Mouse (Mus musculus) thymus, postnatal 36 days (tissue): ENCODE results near the gene Zfp811.
"Not testable (repeated sequence)": the region's sequence is repeated elsewhere in the genome, so short reads cannot be mapped to it uniquely, and the experiment has no call there.

Source experiments
- DNase-seq, 2 experiments: peaks; one replicate each; pipeline ENCODE4 v3.0.0; 2022; ENCODE audit warnings: mixed read lengths in 2 of 2

Zfp811 gene

DNA sequence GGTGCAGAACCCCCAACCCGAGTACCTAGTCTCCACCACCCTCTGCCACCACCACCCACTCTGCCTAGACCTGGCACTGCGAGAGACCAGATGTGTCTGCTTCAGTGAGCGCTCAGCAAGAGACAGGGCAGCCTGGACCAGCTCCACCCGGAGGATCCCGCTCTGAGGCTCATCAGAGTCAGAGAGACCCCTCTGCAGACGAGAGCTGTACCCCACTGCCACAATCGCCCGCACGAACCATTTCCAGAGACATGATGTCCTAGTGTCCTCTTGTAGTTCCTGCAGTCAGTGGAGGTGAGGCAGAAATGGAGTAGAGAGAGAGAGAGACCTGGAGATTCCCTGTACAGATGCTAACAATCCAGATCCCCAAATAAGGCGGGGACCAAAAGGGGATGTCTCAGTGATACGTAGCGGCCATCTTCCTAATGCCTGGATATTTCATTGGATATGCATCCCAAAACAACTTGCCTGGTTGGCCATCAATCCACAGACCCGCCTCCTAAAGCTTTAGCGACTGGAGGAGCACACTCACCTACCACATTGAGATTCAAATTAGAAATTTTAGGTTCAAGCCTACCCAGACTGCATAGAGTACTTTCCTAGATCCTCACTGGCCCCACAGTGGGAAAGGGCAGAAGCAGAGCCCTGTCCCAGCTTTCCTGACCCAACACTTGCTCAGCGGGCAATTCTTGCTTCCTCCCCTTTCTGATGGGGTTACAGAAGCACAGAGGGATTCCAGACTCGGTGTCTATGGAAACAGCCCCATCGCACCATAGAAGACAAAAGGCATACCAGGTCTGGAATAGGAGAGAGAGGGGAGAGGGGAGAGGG, at the start of gene Zfp811:
Gene Zfp811 (minus strand): TSS at position 388 of the 831 bp plus-strand sequence.
- no peak for DNase-seq

DNA sequence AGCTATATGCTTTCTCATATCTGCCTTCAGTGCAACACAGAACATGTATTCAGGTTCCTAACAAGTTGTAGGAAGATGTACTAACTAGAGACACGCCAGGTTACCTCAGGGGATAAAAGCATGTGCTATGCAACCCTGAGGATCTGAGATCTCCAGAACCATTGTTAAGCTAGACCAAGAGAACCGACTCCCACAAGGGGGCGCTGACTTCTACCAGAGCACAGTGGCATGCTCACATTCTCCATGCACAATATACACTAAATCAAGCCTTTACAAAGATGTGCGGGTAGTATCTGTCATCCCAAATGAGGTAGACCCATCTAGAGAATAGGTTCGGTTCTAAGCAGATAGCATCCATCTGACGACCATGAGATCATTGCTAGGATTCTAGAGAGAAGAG, 47.0 kb upstream of the Zfp811 start:
- DNase-seq, result not testable (repeated sequence)

DNA sequence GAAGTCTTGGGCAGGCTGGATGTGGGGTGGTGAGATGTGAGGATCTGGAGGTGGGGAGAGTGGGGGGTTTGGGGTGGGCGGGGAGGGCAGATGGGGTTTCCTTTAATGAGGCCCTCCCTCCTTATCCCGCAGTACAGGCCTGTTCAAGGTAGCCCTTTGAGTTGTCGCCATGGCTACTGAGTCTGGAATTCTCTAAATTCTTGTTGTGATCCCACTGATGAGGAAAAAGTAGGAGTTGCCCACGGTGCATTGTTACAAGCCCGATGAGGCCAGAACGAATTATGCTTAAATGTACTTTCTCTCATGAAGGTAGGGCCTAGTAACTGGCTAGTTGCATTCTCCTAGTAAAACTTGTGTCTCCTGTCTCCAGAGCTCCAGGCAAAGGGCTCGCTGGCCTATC, 41.9 kb upstream of the Zfp811 start:
- DNase-seq, result no peak

DNA sequence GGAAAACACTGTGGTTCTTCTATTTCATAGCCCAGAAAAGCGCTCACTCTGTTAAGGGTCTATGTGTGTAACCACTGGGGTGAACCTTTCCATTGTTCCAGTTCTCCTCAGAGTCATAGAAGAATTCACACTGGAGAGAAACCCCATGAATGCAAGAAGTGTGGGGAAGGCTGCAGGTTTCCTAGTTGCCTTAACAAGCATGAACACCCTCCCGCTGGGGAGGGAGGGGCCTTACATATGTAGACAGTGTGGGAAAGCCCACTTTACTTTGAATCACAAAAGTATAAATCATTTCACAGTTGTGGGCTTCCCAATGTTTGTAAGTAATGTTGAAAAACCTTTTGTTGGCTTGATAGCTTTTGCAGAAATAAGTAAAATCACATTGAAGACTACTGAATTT, 31.7 kb upstream of the Zfp811 start:
- no peak for DNase-seq

DNA sequence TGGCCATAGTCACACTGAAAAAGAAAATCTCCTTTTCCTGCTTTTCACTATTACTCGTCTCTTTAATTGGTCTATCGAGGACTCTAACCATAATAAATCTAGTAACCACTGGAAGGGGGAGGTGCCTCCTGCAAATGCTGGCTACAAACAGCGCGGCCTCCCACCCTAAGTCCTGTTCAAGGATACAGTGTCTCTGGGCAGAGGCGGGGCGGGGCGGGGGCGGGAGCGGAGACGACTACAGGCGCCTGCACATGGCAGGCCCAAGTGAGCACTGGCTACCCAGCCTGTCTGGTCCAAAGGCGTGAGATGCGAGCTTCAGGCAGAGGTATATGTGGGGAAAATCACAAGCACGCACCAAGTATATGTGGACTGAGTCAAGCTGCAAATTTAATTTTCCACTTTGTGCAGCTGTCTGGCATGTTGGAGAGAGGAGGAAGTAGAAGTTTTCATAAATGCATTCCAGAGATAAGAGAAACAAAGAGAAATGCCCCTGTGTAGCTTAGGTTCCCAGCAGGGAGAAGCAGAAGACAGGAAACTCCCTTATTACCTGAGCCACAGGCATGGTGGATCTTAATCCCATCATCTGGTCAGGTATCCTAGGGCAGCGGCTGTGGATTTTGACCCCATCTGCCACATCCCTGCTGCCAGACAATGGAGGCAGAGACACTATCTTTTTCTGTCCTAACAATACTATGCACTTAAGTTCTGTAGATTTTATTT, 29.5 kb upstream of the Zfp811 start:
- DNase-seq, result no peak

DNA sequence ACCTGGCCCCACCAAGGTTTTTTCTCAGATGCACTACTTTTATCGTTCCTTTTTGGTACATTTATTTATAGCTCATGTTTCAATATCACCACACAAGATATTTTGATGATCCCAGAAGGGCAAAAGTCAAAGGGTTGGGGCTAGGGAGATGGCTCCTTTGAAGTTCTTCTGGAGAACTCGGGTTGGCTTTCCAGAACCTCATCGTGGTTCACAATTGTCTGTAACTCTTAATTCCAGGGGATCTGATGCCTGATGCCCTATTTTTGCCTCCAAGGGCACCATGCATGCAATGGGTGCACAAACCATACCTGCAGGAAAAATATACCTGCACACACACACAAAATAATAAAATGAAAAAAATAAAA, 20.7 kb upstream of the Zfp811 start:
- no peak for DNase-seq

DNA sequence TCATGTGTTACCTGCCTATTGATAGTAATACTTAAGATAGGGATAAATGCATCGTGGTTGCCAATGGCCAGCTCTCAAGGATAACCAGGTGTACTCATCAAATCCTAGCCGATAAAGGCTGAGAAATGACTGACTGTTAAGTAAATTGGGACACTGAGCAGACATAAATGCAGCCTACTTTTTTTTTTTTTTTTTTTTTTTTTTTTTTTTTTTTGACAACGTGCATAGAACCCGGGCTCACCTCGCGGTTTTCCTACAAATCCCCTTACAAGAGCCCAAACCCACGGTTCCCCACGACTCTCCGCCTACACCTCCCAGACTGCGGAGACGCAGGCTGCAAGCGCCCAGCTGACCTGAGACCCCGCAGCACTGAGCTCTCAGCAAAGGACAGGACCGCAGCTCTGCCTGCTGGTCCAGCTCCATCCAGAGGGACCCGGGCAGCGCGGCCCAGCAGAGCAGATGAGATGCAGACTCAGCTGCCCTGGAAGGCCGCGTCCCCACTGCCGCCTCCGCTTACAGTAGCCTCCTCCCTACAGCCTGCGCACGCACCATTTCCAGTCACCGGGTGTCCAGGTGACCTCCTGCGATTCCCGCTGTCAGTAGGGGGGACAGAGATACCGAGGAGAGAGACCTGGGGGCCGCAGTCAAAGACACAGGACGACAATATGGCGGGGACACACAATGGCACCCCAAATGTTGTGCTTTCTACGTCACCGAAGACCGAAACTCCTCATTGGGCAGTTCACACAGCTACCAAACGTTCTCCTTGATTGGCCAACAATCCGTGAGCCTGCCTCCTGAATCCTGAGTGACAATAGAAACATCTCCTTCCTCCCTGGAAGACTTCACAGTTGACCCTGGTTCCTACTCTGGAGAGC, 20.0 kb upstream of the Zfp811 start, which contains the start of gene Zfp799:
Gene Zfp799 (minus strand): TSS at position 722 of the 878 bp plus-strand sequence.
- peak; percentile 61 to 69 for DNase-seq

DNA sequence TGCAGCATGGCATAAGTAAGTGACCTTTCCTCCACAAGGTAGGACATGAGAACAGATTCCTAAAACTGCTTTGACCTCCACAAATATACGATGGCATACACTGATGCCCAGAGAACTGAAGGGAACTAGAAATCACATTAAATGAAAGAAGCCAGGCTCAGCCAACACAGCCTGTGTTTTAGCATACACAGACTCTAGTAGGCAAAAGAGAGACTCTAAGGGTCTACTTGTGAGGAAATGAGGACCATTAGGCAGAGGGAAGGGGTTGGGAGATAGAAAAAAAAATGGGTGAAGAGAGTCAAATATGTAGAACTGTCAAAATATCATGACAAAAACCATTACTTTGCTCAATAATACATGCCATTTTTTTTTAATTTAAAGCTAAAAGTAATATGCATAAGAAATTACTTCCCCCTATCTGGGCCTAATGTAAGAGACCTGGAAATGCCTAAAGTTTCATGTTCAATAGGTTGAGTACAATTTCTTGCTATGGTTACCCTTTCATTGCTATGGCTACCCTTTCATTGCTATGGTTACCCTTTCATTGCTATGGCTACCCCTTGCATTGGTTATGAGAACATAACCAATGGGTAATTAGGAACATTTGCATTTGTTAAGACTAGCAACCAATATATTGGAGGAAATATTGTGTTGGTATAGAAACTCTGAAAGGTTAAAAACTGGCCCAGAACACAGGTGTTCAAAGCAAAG, 6.5 kb upstream of the Zfp811 start:
- no peak for DNase-seq

DNA sequence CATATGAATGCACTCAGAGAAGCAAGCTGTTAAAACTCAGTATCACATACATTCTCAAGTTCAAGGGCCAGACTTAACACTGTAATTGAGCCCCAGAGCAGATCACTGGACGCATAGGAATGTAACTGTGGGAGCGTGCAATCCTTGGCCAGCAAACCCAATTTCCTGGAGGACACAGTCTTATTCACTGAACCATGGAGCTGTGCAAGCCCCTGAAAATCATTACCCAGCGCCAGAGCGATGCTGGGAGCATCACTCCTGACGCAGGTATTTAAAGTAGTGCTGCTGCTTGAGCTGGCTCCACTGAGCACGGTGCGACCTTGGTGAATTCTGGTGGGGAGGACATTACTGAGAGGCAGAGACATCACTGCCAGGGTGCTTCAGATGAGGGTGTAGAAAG, 4.4 kb upstream of the Zfp811 start:
- no peak for DNase-seq

DNA sequence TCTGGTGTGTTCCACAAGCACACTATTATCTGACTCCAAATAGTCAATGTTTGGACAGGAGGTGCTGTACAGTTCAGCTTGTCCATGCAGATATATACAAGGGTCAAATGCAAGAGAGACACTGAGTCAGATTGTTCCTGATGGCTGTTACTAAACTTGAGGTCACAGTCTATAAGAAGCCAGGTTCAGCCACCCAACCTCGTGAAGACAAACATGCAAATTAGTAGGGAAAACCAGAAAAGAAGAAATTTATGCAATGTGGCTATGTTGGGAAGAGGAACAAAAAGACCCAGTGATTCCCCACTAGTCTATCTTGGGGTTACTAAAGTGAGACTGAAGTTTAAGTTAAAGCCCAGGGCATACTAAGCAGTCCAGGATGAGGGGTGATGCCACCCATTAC, 917 bp upstream of the Zfp811 start:
- no peak for DNase-seq

DNA sequence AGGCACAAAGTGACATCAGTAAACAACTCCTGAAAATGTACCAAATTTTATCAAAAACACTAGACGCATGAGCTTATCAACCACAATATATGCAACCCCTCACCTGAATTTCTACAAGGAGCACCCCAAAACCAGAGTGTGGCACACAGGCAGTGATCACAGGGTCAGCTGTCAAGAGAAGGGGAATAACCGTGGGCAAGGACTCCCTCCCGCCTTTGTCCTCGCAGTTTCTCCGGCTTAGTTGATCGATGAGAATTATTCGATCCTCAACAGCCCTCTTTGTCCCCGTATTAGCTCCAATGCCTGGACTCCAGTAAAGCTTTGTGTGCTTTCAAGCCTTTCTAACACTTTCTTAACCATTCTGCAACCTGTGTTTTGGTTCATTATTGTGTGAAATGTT, 810 bp downstream of the Zfp811 start:
- DNase-seq, result no peak

DNA sequence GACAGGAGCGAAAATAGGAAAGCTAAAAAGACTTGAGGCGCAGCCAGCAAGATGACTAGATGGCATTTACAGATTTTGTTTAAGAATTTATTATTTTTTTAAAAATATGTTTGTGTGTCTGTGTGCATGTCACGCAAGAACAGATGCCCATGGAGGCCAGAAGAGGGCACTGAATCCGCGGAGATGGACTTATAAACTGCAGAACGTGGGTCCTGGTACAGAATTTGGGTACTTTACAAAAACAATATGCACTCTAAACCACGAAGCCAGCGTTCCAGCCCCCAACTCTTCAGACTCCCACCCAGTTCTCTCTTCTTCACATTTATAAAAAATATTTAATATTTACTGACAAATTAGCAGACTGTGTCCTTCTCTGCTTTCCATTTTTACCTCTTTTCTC, 20.5 kb downstream of the Zfp811 start:
- DNase-seq, result no peak

DNA sequence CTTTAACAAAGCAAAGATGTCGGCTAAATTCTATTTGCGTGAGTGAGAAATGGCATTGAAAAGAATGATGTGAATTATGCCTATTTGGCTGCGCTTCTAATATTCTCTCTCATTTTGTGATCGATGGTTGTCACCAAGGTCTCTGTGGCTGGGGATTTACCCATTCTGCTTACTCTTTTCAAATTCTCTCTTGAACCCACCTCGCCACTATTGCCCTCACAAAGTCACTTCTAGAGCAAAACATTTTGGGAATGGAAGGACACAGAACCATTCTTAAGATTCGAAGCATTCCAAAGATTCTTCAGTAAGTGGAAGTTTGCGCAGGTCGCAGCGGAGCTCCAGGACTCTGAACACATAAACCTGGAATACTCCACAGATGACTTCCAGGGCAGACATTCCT, 21.2 kb downstream of the Zfp811 start:
- no peak for DNase-seq

DNA sequence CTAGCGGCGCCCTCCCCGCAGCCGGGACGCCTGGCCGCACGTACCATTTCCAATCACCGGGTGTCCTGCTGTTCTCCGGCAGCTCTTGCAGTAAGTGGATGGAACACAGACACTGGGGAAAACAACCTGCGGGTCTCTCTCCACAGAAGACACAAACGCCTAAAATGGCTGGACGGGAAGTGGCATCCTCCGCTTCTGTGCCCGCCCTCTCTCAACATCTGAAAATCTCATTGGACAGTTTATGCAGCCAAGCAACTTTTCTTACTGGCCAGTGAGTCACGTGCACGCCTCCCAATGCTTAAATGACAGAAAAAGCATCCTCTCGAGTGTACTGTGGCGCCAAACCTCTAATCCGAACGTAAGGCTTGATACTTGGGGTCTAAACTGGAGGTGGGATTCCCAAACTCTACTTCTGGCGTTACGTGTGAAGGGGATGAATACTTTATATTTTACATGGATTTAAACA, 21.6 kb downstream of the Zfp811 start, which contains the start of gene Zfp871:
Gene Zfp871 (minus strand): TSS at position 194 of the 466 bp plus-strand sequence.
- peak; percentile 77 to 82 for DNase-seq

DNA sequence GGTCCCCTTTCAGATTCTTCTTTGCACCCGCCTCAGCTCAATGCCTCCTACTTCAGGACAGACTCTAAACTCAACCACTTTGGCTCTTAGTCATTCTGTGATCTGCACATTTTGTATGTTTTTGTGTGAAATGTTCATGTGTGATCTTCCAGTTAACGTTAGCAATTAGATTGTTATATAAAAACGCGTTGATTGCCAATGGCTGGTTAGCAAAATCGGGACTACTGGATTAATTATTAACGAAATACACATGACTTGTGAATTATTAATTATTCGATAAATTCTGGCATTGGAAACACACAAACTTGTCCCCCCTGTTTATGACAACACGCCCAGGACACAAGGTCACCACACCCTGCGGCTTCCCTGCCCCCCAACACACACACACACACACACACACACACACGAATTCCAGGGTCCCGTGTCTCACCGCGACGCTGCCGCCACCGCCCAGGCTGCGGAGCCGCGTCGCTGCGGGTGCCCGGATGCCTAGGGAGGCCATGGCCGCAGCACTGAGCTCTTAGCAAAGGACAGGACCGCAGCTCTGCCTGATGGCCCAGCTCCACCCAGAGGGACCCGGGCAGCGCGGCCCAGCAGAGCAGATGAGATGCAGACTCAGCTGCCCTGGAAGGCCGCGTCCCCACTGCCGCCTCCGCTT, 22.2 kb downstream of the Zfp811 start:
- no peak for DNase-seq

DNA sequence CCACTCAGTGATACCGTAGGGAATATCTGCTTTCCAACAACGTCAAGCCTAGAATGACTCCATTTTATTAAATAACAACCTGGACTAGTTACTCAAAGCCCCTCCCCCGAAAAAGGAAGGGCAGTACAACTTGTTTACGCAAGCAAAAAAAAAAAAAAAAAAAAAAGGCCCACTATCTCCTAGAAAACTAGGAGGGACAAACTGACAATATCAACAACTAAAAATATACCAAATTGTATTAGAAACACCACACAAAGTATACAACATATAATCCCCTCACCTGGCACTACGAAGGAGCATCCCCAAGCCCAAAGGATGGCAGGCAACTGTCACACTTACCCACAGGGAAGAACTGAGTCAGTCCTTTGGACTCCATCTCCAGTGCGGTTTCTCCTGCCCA, 22.8 kb downstream of the Zfp811 start:
- DNase-seq, result peak in 1 of 2 experiments; percentile 6

DNA sequence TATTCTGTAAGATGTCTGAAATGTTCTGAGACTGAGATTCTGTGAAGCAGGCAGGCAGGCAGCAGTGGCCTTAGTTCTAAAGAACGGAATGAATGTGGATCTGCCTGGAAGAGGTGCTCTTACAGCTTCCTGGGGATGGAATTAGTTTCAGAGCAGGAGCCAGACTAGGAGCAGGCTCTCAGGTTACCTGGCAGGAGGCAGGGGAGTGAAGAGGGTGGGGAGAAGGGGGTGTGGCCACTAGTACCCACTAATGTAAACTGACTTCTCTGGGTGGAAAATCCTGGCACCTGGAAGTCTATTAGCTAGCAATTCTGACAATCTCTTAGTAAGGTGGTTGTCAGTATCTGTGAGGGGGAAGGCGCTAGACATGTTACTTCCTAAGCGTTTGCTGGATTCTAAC, 24.1 kb downstream of the Zfp811 start:
- no peak for DNase-seq

DNA sequence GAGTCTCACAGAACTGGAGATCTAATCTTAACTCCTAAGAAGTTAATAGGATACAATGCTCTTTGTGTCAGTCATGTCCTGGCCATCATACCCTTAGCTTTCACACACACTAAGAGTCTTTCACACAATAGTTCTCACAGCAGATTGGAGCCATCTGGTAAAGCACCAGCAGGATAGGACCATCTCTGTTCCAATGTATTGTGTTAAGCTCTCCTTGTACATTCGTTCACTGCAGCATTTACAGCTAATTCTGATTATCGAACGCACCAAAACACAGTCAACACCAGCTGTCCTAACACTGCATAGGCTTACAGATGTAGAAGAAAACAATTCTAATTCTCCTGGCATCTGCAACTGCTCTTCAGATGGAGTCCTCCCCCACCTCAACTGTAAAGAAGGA, 32.2 kb downstream of the Zfp811 start:
- DNase-seq, result no peak

DNA sequence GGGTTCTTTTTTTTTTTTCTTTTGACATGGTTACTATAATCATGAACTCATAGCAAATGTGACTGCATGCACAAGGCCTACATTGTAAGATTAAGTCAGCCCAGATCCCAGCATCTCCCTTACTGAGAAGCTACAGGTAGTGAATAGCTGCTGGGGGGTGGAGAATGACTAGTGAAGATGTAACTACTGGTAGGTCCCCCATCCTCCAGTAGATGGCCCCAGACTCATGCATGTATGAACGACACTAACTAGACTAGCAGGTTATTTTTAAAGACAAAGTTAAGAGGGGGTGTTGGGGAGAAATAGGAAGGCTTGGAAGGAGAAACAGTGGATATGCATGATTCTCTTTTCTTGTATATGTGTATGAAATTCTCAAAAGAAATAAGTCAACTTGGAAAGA, 38.5 kb downstream of the Zfp811 start:
- peak in 1 of 2 experiments; percentile 13 for DNase-seq

DNA sequence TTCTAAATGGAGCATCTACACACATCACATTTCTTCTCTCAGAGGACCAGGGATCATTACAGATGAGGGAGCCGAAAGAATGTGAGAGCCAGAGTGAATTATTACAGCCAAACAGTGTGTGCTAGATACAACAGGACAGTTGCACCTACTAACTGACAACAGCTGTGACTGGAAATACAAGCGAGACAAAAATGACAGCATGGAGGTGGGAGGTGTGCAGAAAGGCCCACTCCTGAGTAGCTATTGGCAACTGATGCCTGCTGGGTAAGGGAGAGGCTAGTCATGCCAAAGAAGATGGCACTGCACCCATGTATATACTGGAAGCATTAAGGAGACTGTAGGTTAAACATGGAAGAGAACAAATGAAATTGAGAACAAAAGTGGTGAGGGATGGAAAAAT, 43.3 kb downstream of the Zfp811 start:
- no peak for DNase-seq

DNA sequence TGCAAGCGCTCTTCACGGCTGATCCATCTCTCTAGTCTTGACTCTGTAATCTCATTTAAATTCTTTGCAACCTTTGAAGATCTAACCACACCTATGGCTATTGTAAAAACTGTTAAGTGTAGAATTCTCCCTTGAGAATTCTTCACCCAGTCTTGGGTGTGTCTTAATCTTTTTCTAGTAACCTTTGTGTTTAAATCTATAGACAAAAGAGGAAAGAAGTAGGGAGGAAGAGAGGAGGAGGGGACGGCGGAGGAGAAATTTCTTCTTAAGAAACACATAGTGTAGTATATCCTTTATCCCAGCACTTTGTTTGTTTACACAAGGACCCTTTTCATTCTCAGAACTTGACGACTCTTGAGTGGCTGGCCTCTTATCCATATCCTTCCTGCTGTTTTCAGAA, 52.4 kb downstream of the Zfp811 start:
- no peak for DNase-seq

DNA sequence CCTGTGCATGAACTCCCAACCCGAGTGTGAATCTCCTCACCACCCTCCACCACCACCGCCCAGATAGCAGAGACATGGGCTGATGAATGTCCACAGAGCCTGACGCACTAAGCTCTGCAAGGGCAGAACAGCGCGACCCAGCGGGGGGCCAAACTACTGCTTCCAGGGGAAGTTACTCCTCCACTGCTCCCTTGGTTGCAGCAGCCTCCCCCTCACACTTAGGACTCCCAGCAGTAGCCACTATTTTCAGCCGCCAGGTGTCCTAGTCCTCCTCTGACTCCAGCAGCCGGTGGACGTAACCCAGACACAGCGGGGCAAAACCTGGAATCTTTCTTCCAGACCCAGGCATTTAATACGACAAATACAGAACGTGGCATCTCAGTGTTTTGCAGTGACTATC, 56.1 kb downstream of the Zfp811 start:
- no peak for DNase-seq
